Mouse (Mus musculus): ENCODE measurements around the gene Cmss1.

DNA sequence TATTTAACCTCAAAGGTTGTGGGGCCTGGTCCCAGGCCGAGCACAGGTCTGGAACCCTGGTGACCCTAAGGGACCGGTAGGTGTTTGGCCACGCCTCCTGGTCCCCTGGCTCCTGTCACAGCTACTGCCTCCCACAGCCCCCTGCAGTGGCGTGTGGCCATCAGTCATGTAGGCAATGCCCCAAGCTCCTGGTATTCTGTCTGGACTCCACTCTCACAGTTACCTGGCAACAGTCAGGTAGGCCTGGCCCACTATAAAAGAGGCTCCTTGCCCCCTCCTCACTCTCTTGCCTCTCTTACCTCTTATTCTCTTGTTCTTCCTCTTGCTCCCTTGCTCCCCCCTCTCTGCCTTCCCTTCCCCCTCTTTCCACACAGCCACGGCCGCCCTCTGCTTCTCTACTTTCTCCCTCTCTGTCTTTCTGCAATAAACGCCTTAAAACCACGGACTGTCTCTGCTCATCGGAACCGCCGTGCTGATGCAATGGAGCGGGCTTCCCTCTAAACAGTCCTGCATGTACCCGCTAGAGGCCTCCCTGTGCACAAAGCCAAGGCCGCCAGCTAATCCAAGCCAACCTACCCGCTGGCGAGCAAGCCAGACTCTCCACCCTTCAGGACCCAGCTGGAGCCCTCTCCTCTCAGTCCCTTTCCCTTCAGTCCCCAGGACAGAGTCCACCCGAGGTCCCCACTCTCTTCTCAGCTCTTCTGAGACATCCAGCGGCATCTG is 243.8 kb downstream of the Cmss1 start:
- TF ChIP-seq CTCF (IDR thresholded peaks at IDR 0.05; ENCODE audit: insufficient read depth, low read depth, low read length) (peak; percentile 33; the same call in 1 of the 2 replicates), POLR2A (IDR thresholded peaks at IDR 0.05; ENCODE audit: insufficient read depth, low read depth, low read length) (no peak)

Data from olfactory bulb, adult 2 months (tissue).